Mouse (Mus musculus): Measurements from ENCODE around the gene Galnt3.

Gene Galnt3

DNA sequence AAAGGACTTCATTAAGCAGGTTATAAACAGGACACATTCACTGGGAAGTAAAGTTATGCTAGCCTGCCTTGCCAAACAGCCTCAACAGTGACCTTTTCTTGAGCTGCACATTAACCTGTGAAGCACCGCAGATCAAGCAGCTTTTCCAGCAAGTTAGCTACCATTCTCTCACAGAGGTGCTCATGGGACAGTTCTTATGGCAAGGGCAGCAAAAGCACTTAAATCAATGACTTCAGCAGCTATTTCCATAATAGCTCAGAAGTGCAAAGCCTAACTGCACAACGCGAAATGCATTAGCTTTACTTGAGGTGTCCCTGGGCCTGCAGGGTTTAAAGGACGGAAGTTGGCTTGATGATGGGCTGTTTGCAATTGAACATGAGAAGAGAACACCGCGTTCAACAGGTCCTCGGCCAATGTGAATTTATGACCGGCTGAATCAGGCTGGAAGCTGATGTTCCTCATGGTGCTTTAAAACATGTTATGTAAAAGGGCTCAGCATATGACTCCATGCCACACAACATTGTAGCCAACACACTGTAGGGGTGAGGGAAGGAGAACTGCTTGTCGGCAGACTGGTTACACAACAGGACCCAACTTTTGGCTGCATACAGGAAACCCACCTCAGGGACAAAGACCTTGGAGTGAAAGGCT, 16.8 kb downstream of the Galnt3 start:
- DNase-seq (ENCODE audit: low spot score) = no peak

- DNase-seq (ENCODE audit: low spot score) = no peak
Measured at GRCm38 (mm10) chr2:66103740-66104436, 20.9 kb downstream of the Galnt3 start.

DNA sequence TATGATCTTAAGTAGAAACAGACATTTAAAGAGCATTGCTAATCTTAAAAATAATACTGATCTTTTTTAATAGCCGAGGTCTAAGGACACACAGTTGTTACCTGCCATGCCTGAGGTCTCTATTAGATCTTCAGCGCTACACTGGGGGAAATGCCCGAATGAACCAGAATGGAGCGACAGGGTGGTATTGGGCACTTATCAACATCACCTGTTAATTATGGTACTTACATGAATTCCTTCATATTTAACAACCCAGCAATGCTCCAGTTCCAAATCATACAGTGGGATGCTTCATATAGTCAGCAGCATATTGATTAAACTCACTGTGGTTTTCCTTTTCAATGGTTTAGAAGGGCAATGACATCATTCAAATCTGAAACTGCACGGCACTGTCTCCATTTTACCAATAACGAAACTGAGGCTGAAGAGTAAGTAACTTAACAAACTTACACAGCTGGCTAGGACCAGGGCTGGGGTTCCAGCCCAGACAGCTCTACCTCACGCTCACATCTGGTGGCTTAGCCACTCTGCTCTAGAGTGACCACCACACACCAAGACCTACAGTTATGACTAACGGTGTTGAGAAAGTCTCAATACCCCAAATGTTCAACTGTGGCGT, 23.0 kb downstream of the Galnt3 start:
- DNase-seq (ENCODE audit: low spot score) = no peak

DNA sequence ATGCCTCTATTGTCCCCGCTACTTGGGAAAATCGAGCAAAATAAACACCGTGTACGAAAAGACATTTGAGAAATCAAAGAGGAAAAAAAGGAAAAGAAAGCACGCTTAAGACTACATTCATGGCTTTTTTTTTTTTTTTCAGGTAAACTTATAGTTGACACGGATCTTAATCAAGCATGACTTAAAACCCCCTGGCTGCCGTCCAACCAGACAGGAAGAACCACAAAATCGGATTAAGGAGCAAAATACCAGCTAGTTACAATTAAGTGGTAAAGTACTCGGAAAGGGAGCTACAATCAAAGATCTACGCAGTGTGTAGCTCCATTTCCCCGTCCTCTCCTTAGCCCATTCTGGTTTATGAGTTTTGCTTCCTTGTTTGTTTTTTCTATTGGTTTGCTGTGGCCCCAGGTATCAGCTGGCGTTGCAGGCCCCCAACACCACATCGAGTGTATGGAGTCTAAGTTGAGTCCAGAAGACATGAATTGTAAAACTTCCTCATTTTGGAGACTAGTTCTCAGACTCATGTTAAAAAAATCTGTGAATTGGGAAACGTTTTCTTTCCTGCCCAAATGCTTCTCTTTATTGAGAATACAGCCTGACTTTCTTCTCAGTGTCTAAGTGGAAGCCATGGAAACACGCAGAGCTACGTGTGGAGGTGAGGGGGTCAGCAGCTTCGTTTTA, 24.0 kb downstream of the Galnt3 start:
- DNase-seq (ENCODE audit: low spot score) = no peak

DNA sequence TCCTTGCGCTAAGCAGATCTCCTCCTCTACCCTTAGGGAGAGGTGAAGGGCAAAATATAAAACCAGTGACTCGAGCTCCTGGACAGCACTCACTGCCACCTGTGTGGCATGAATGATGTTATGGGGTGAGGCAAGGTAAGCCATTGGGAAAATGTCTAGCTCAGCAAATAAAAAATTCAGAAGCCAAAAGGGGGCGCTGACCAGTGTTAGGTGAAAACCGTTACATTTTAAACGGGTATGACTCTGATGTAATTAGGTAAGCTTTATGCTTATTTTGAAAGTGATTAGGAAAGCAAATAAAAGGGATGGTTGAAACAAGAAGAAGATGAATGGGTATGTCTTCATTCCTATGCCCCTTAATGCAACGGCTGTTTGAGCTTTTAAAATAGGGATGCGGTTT, 24.6 kb downstream of the Galnt3 start:
- no peak for DNase-seq (ENCODE audit: low spot score)

DNA sequence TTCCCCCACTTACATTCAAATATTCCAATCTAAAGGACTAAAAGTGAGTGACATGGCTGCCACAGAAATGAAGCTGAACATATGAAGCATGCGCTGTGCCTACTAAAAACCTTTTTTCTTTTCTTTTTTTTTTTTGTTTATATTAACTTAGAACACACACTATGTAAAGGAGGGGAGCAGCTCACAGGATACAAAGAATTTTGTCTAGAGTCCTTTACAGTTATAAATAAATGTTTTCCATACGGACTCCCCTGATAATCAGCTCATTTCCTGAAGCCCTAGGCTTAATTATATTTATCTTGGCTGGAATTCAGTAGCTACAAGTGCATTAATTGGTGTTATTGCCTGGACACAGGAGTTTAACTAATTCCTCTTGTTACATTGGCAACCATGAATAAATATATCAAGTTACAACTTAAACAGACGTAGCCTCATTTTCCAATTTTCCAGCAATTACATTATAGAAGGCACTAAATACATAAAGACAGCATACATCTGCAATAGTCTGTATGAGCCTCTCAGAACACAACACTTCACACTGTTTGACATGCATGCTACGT, 30.1 kb downstream of the Galnt3 start:
- no peak for DNase-seq (ENCODE audit: low spot score)

GRCm38 (mm10) chr2:66091296-66091695, 33.5 kb downstream of the Galnt3 start:
- DNase-seq (ENCODE audit: low spot score) = no peak

- DNase-seq (ENCODE audit: low spot score) = no peak
Measured at GRCm38 (mm10) chr2:66081876-66082275, 42.9 kb downstream of the Galnt3 start.

GRCm38 (mm10) chr2:66080731-66081130, 44.1 kb downstream of the Galnt3 start:
- DNase-seq (ENCODE audit: low spot score) = no peak

- no peak for DNase-seq (ENCODE audit: low spot score)
Measured at GRCm38 (mm10) chr2:66069454-66069853, 55.3 kb downstream of the Galnt3 start.

- no peak for DNase-seq (ENCODE audit: low spot score)
Measured at GRCm38 (mm10) chr2:66063291-66063690, 61.5 kb downstream of the Galnt3 start.

- peak; percentile 17 for DNase-seq (ENCODE audit: low spot score)
Measured at GRCm38 (mm10) chr2:66044405-66045089, 80.2 kb downstream of the Galnt3 start.

GRCm38 (mm10) chr2:66043441-66044404, 81.1 kb downstream of the Galnt3 start:
- no peak for DNase-seq (ENCODE audit: low spot score)

GRCm38 (mm10) chr2:66041917-66042419, 82.8 kb downstream of the Galnt3 start:
- peak; percentile 3 for DNase-seq (ENCODE audit: low spot score)

DNA sequence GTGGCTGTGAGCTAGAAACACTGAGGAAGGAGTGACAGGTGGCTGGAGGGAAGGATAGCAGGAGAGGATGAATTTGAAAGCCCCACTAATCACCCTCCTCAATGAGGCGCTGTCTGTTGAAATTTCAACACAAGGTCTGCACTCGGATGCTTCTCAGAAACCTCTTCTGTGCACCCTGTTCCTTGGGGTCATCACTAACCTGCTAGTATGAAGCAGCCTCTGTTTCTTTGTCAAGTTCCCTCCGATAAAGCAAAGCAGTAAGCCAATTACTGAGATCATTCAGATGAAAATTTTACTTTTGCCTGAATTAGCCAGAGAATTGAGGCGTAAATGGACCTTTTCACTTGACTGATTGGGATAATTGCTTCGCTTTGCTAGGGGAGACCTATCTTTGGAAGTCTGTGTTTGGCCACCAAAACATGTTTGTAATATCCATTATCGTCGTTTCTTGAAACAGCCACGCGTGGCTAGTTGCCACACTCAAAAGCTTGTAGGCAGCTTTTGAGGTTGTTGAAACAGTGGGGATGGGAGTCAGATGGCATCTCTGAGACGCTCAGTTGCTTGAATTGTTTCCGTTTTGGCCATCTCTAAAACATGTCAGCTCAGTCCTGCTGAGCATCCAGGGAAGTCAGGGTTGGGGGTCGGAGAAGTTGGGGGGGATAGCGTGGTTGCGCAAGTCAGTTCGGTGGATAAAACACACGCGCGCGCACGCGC, 83.4 kb downstream of the Galnt3 start:
- DNase-seq (ENCODE audit: low spot score) = no peak

GRCm38 (mm10) chr2:66040611-66041010, 84.2 kb downstream of the Galnt3 start:
- DNase-seq (ENCODE audit: low spot score) = no peak

DNA sequence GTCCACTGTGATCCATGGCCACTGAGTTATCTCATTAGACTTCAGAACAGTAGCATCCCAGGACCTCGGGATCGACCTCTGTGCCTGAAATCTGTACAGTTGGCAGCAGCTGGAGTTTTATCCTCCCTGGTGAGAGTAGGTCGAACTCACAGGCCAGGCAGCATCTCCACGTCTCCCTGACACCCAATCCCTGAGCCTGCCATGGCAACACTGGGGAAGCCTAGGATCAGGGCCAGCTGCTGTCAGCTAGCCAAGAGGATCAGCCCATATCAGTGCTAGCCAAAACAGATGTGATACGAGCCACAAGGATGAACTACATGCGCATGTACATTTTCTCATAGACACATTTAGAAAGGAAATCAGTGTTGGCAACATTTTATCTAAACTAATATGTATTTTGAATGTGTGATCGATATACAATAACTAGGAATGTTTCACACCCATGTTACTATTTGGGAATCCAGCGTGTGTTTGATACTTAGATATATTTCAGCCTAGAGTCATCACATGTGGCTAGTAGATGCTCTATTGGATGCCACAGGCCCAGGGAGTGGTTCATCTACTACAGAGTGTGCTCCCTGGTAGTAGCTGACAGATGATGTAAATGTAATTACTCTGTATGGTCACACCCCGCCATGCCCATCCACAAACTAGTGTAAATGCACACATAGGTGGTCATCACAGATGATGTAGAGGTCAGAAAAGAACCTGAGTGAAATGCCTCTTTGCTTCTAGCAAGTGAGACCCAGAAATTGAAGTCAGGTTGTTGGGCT, 89.7 kb downstream of the Galnt3 start:
- DNase-seq (ENCODE audit: low spot score) = no peak

Data from c-Kit-positive CD71-positive TER-119-positive erythroid progenitor cells, embryonic 14.5 days (primary cell).